Mouse (Mus musculus): ENCODE measurements around the gene Olfr1191-ps1. TPM values are rescaled to one million over a fixed set of nuclear protein-coding genes. Genes with fewer than 3 reads are reported as not detected.

The Olfr1191-ps1 gene
- not detected for polyA plus RNA-seq (2017; shearing (Covaris generic))

DNA sequence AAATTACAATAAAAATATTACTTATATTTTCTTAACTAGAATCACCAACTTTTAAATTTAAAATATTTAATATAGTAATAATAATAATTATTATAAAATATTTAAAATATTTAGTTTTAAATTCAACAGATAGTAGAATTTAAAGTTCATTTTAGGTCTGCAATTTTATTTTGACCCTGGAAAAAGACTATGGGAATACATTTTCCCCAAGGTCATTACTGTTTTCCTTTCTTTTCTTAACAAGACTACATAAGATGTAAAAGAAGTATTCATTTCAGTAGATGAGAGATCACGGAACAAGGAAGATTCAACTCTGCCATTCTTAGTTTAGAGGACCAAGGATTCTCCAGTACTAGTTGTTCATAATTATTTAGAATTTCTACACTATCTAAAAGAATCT lies at the start of gene Olfr1191-ps1:
Gene Olfr1191-ps1 (plus strand): TSS at position 301 of the 400 bp plus-strand sequence.

DNA sequence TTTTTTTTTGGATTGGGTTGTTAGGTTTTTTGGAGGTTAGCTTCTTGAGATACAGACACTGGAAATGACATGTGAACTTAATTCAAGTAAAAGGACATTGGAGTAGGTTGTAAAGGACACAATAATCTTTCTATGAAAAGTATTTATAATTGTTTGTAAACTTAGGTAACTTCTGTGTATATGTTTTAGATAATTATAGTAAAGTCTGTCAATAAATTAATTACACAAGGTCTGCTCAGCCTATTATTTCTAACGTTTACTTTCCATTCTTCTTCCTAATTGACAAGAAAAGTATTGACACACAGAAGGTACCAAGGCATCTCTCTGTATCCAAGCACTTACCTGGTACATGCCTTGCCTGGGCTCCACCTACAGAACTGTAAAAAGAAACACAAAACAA lies 7.9 kb downstream of the Olfr1191-ps1 start, which contains the start of gene Olfr1192-ps1:
Gene Olfr1192-ps1 (plus strand): TSS at position 301 of the 400 bp plus-strand sequence.

DNA sequence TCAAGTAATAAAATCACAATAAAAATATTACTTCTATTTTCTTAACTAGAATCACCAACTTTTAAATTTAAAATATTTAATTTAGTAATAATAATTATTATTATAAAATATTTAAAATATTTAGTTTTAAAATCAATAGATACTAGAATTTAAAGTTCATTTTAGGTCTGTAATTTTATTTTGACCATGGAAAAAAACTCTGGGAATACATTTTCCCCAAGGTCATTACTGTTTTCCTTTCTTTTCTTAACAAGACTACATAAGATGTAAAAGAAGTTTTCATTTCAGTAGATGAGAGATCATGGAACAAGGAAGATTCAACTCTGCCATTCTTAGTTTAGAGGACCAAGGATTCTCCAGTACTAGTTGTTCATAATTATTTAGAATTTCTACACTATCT lies 35.0 kb downstream of the Olfr1191-ps1 start, which contains the start of gene Olfr1193:
Gene Olfr1193 (plus strand): TSS at position 301 of the 400 bp plus-strand sequence.

DNA sequence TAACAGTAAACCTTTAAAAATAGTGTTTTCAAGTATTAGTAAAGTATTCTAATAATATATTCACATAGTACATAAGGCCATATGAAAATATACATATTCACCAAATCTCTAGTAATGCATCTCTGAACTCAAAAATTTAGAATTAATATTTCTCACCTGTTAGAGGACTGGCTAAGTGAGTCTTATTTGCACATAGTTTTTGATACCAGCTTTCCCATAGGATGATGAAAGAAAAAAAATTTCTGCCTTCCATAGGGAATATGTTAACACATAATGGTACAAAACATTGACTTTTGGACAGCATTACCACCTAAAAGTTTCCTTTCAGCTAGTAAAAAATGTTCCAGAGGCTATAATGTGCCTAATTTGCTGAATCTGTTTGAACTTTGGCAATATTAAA lies 48.7 kb downstream of the Olfr1191-ps1 start, which contains the start of gene Olfr1195:
Gene Olfr1195 (minus strand): TSS at position 101 of the 400 bp plus-strand sequence.

Other genes starting within 250 kb of the Olfr1191-ps1 start
- not detected for gene Olfr1179, start 234.1 kb upstream of the Olfr1191-ps1 start, polyA plus RNA-seq (2017; shearing (Covaris generic))
- gene Olfr1180, start 221.4 kb upstream of the Olfr1191-ps1 start, polyA plus RNA-seq (2017; shearing (Covaris generic)): not detected
- gene Olfr1181, start 214.4 kb upstream of the Olfr1191-ps1 start, polyA plus RNA-seq (2017; shearing (Covaris generic)): not detected
- gene Gm13757, start 191.4 kb upstream of the Olfr1191-ps1 start, polyA plus RNA-seq (2017; shearing (Covaris generic)): not detected
- gene Olfr1183, start 185.7 kb upstream of the Olfr1191-ps1 start, polyA plus RNA-seq (2017; shearing (Covaris generic)): not detected
- 0.80 TPM for gene Olfr1184, start 156.9 kb upstream of the Olfr1191-ps1 start, polyA plus RNA-seq (2017; shearing (Covaris generic))
- gene Olfr1185-ps1, start 147.2 kb upstream of the Olfr1191-ps1 start, polyA plus RNA-seq (2017; shearing (Covaris generic)): not detected
- gene Olfr1186, start 122.0 kb upstream of the Olfr1191-ps1 start, polyA plus RNA-seq (2017; shearing (Covaris generic)): not detected
- not detected for gene Olfr1188, start 83.6 kb upstream of the Olfr1191-ps1 start, polyA plus RNA-seq (2017; shearing (Covaris generic))
- gene Olfr1189, start 54.1 kb upstream of the Olfr1191-ps1 start, polyA plus RNA-seq (2017; shearing (Covaris generic)): not detected
- not detected for gene Olfr1192-ps1, start 8.0 kb downstream of the Olfr1191-ps1 start, polyA plus RNA-seq (2017; shearing (Covaris generic))
- gene Olfr1193, start 35.1 kb downstream of the Olfr1191-ps1 start, polyA plus RNA-seq (2017; shearing (Covaris generic)): not detected
- gene Olfr1195, start 48.6 kb downstream of the Olfr1191-ps1 start, polyA plus RNA-seq (2017; shearing (Covaris generic)): not detected
- not detected for gene Olfr1196, start 64.1 kb downstream of the Olfr1191-ps1 start, polyA plus RNA-seq (2017; shearing (Covaris generic))
- not detected for gene Olfr1197, start 91.8 kb downstream of the Olfr1191-ps1 start, polyA plus RNA-seq (2017; shearing (Covaris generic))
- gene Olfr1198, start 110.8 kb downstream of the Olfr1191-ps1 start, polyA plus RNA-seq (2017; shearing (Covaris generic)): not detected
- not detected for gene Olfr1199, start 119.9 kb downstream of the Olfr1191-ps1 start, polyA plus RNA-seq (2017; shearing (Covaris generic))
- gene Olfr1200, start 129.9 kb downstream of the Olfr1191-ps1 start, polyA plus RNA-seq (2017; shearing (Covaris generic)): not detected
- gene Olfr1201, start 152.5 kb downstream of the Olfr1191-ps1 start, polyA plus RNA-seq (2017; shearing (Covaris generic)): not detected
- gene Olfr1202, start 174.0 kb downstream of the Olfr1191-ps1 start, polyA plus RNA-seq (2017; shearing (Covaris generic)): not detected
- gene Olfr1205, start 189.2 kb downstream of the Olfr1191-ps1 start, polyA plus RNA-seq (2017; shearing (Covaris generic)): not detected
- not detected for gene Olfr1204, start 208.8 kb downstream of the Olfr1191-ps1 start, polyA plus RNA-seq (2017; shearing (Covaris generic))
- not detected for gene Olfr1206, start 222.7 kb downstream of the Olfr1191-ps1 start, polyA plus RNA-seq (2017; shearing (Covaris generic))